Mouse (Mus musculus) hindbrain, embryonic 14.5 days (tissue): ENCODE measurements around the gene Zfp775. TPM values are rescaled to one million over a fixed set of nuclear protein-coding genes. Genes with fewer than 3 reads are reported as not detected.

Experiments used
- ATAC-seq: fragments of 200-750 bp; cut with Nextera tagmentation; 2 replicates; pipeline ENCODE4 v1.8.0; 2017; ENCODE audit warnings: moderate number of reproducible peaks, mild to moderate bottlenecking, moderate TSS enrichment, moderate library complexity; ENCODE audit not compliant: low FRiP score
- DNase-seq: peaks from one replicate; pipeline ENCODE4 v3.0.0-alpha.2; 2015; ENCODE audit warnings: low spot score
- H3K27ac ChIP-seq: fragments of 300-500 bp; sonication (generic); 2 replicates; pipeline ENCODE4 v1.5.1; 2014; ENCODE audit warnings: mild to moderate bottlenecking, moderate library complexity
- H3K27me3 ChIP-seq: fragments of 300-500 bp; sonication (generic); 2 replicates; pipeline ENCODE4 v1.6.1; 2014; ENCODE audit warnings: mild to moderate bottlenecking, low read length, mixed read lengths; ENCODE audit not compliant: control insufficient read depth, insufficient read depth
- H3K36me3 ChIP-seq: fragments of 300-500 bp; sonication (generic); replicated peaks from 2 replicates; pipeline ENCODE4 v1.6.1; 2014; ENCODE audit not compliant: control insufficient read depth, insufficient read depth
- H3K4me1 ChIP-seq: fragments of 300-500 bp; sonication (generic); replicated peaks from 2 replicates; pipeline ENCODE4 v1.6.1; 2014; ENCODE audit warnings: antibody characterized with exemption, low read length, mixed read lengths; ENCODE audit not compliant: control insufficient read depth, insufficient read depth
- H3K4me2 ChIP-seq: fragments of 300-500 bp; sonication (generic); replicated peaks from 2 replicates; pipeline ENCODE4 v1.6.1; 2014; ENCODE audit warnings: mild to moderate bottlenecking, moderate library complexity
- H3K4me3 ChIP-seq: fragments of 300-500 bp; sonication (generic); replicated peaks from 2 replicates; pipeline ENCODE4 v1.5.1; 2014; ENCODE audit warnings: mild to moderate bottlenecking, low read length
- H3K9ac ChIP-seq: fragments of 300-500 bp; sonication (generic); 2 replicates; pipeline ENCODE4 v1.6.1; 2014
- H3K9me3 ChIP-seq: fragments of 300-500 bp; sonication (generic); 2 replicates; pipeline ENCODE4 v1.6.1; 2016; ENCODE audit warnings: low read length; ENCODE audit not compliant: control insufficient read depth
- WGBS: fragments of 180-500 bp; shearing (Covaris S2); extraction: QIAGEN DNeasy Blood & Tissue Kit; methylation state at CpG from one replicate; pipeline ENCODE4 v1.1.7; 2014; 5-methylcytosine and 5-hydroxymethylcytosine counted together
- polyA plus RNA-seq: library from polyadenylated mRNA; unstranded; fragments of >200 nt; fragmentation: Nextera tagmentation; extraction: Ambion mirVana; gene quantifications from 2 replicates; pipeline ENCODE4 v1.2.1, GENCODE M21; 2014

Zfp775 gene
- polyA plus RNA-seq, 1 experiment from 2014 or later, result 11.8 TPM

- Histone ChIP-seq H3K4me1 (no peaks in the 10 kb centered on the region), H3K4me3 (no peak overlapping the region), H3K36me3 (peaks cover 42% of the 10 kb centered on the region), H3K9ac (no peak overlapping the region), H3K9me3 (no peaks in the 10 kb centered on the region), H3K4me2 (no peak overlapping the region), H3K27ac (no peak overlapping the region), H3K27me3 (no peaks in the 10 kb centered on the region)
- DNase-seq (no peak), ATAC-seq (peak; percentile 41; the same call in 1 of the 2 replicates)
- WGBS, result 89% methylated on average over 21 of the region's 21 CpGs
These were observed 33.6 kb upstream of the Zfp775 start for GRCm38 (mm10) chr6:48568036-48568984.

- Histone ChIP-seq H3K36me3 (peaks cover 35% of the 10 kb centered on the region), H3K9ac (no peak overlapping the region), H3K4me2 (no peak overlapping the region), H3K9me3 (no peaks in the 10 kb centered on the region), H3K27ac (no peak overlapping the region), H3K4me1 (no peaks in the 10 kb centered on the region), H3K27me3 (no peaks in the 10 kb centered on the region), H3K4me3 (no peak overlapping the region)
- no peak for ATAC-seq
- no peak for DNase-seq
- WGBS, result 87% methylated on average over 8 of the region's 8 CpGs
These were observed 32.6 kb upstream of the Zfp775 start for GRCm38 (mm10) chr6:48569065-48569807.

GRCm38 (mm10) chr6:48572014-48572413, 29.8 kb upstream of the Zfp775 start:
- H3K4me2 ChIP-seq, result no peak overlapping the region
- H3K27me3 ChIP-seq, result no peaks in the 10 kb centered on the region
- H3K27ac ChIP-seq, result no peak overlapping the region
- peaks cover 13% of the 10 kb centered on the region; the same call in 1 of the 2 replicates for H3K36me3 ChIP-seq
- 92% methylated on average over 5 of the region's 5 CpGs for WGBS
- no peak for ATAC-seq
- H3K4me1 ChIP-seq, result no peaks in the 10 kb centered on the region
- H3K4me3 ChIP-seq, result no peak overlapping the region
- H3K9ac ChIP-seq, result no peak overlapping the region
- no peak for DNase-seq
- H3K9me3 ChIP-seq, result no peaks in the 10 kb centered on the region

GRCm38 (mm10) chr6:48572572-48573061, 29.2 kb upstream of the Zfp775 start, which contains the start of gene Rarres2:
TSS of gene Rarres2 (minus strand) at chr6:48572789.
- H3K36me3 ChIP-seq, result peaks cover 13% of the 10 kb centered on the region; the same call in 1 of the 2 replicates
- no peaks in the 10 kb centered on the region for H3K27me3 ChIP-seq
- ATAC-seq, result no peak
- DNase-seq, result no peak
- no peak within 1 kb of the TSS for H3K4me2 ChIP-seq
- 32% methylated on average over 6 of the region's 6 CpGs for WGBS
- no peak within 1 kb of the TSS for H3K4me3 ChIP-seq
- H3K4me1 ChIP-seq, result no peaks in the 10 kb centered on the region
- no peak within 1 kb of the TSS for H3K27ac ChIP-seq
- H3K9me3 ChIP-seq, result no peaks in the 10 kb centered on the region
- H3K9ac ChIP-seq, result no peak within 1 kb of the TSS

GRCm38 (mm10) chr6:48573280-48573679, 28.6 kb upstream of the Zfp775 start:
- Histone ChIP-seq H3K4me3 (no peak overlapping the region), H3K9me3 (no peaks in the 10 kb centered on the region), H3K27ac (no peak overlapping the region), H3K9ac (no peak overlapping the region), H3K4me2 (no peak overlapping the region), H3K4me1 (no peaks in the 10 kb centered on the region), H3K36me3 (peaks cover 10% of the 10 kb centered on the region; the same call in 1 of the 2 replicates), H3K27me3 (no peaks in the 10 kb centered on the region)
- no peak for DNase-seq
- WGBS, result 75% methylated on average over 10 of the region's 10 CpGs
- no peak for ATAC-seq

- ATAC-seq (no peak), DNase-seq (no peak)
- H3K4me1 ChIP-seq, result no peaks in the 10 kb centered on the region
- no peak overlapping the region for H3K27ac ChIP-seq
- WGBS, result 82% methylated on average over 3 of the region's 3 CpGs
- H3K9me3 ChIP-seq, result no peaks in the 10 kb centered on the region
- H3K36me3 ChIP-seq, result peaks cover 5% of the 10 kb centered on the region; the same call in 1 of the 2 replicates
- no peak overlapping the region for H3K4me2 ChIP-seq
- H3K4me3 ChIP-seq, result no peak overlapping the region
- no peak overlapping the region for H3K9ac ChIP-seq
- no peaks in the 10 kb centered on the region for H3K27me3 ChIP-seq
These were observed 27.9 kb upstream of the Zfp775 start for GRCm38 (mm10) chr6:48573981-48574380.

- WGBS, result 70% methylated on average over 5 of the region's 5 CpGs
- H3K4me1 ChIP-seq, result no peaks in the 10 kb centered on the region
- no peak overlapping the region for H3K4me2 ChIP-seq
- H3K9ac ChIP-seq, result no peak overlapping the region
- DNase-seq, result no peak
- no peak overlapping the region for H3K27ac ChIP-seq
- no peaks in the 10 kb centered on the region for H3K36me3 ChIP-seq
- no peak overlapping the region for H3K4me3 ChIP-seq
- no peaks in the 10 kb centered on the region for H3K9me3 ChIP-seq
- no peak for ATAC-seq
- no peaks in the 10 kb centered on the region for H3K27me3 ChIP-seq
These were observed 23.1 kb upstream of the Zfp775 start for GRCm38 (mm10) chr6:48578736-48579135.

GRCm38 (mm10) chr6:48579215-48579648, 22.6 kb upstream of the Zfp775 start:
- H3K4me2 ChIP-seq, result no peak overlapping the region
- no peak for DNase-seq
- no peak overlapping the region for H3K9ac ChIP-seq
- H3K4me3 ChIP-seq, result no peak overlapping the region
- H3K27ac ChIP-seq, result no peak overlapping the region
- no peaks in the 10 kb centered on the region for H3K36me3 ChIP-seq
- no peaks in the 10 kb centered on the region for H3K4me1 ChIP-seq
- no peaks in the 10 kb centered on the region for H3K9me3 ChIP-seq
- no peak for ATAC-seq
- H3K27me3 ChIP-seq, result no peaks in the 10 kb centered on the region
- 40% methylated on average over 5 of the region's 5 CpGs for WGBS

- no peak overlapping the region for H3K4me2 ChIP-seq
- DNase-seq (no peak), ATAC-seq (no peak)
- WGBS, result 22% methylated on average over 3 of the region's 3 CpGs
- no peak overlapping the region for H3K9ac ChIP-seq
- no peaks in the 10 kb centered on the region for H3K27me3 ChIP-seq
- no peak overlapping the region for H3K4me3 ChIP-seq
- H3K36me3 ChIP-seq, result no peaks in the 10 kb centered on the region
- no peak overlapping the region for H3K27ac ChIP-seq
- no peaks in the 10 kb centered on the region for H3K9me3 ChIP-seq
- no peaks in the 10 kb centered on the region for H3K4me1 ChIP-seq
These were observed 20.6 kb upstream of the Zfp775 start for GRCm38 (mm10) chr6:48581257-48581656.
